Mouse (Mus musculus) G1E (cell line): ENCODE data around the gene Mapk1. TPM values are rescaled to one million over a fixed set of nuclear protein-coding genes. Genes with fewer than 3 reads are reported as not detected.

ENCODE experiments used
- ATAC-seq: 2 replicates; pipeline ENCODE4 v1.8.0; 2016; ENCODE audit warnings: mild to moderate bottlenecking; ENCODE audit not compliant: insufficient number of reproducible peaks, poor library complexity, low FRiP score, severe bottlenecking; ENCODE audit errors: extremely low read depth
- DNase-seq: peaks from one replicate; pipeline ENCODE4 v3.0.0; 2012; ENCODE audit warnings: low spot score
- H3K27me3 ChIP-seq: 2 replicates; pipeline ENCODE4 v1.6.1; 2012; ENCODE audit warnings: mild to moderate bottlenecking, low read length, inconsistent platforms; ENCODE audit not compliant: insufficient read depth
- H3K36me3 ChIP-seq: replicated peaks from 2 replicates; pipeline ENCODE3; 2012; ENCODE audit warnings: mild to moderate bottlenecking, inconsistent platforms
- H3K4me1 ChIP-seq: 2 replicates; pipeline ENCODE4 v1.6.1; 2012; ENCODE audit warnings: low read depth, low read length, inconsistent platforms, mixed read lengths; ENCODE audit not compliant: insufficient read depth
- H3K4me3 ChIP-seq: 2 replicates; pipeline ENCODE4 v1.5.1; 2012; ENCODE audit warnings: low read depth, mild to moderate bottlenecking, inconsistent platforms, low read length, moderate library complexity, mixed read lengths
- H3K9me3 ChIP-seq: replicated peaks from 2 replicates; pipeline ENCODE4 v1.6.1; 2012; ENCODE audit warnings: inconsistent platforms
- CTCF ChIP-seq: IDR thresholded peaks from 2 replicates; pipeline ENCODE4 v1.5.1; 2012; ENCODE audit warnings: low read depth, low read length, inconsistent platforms, mixed read lengths
- GATA1 ChIP-seq: IDR thresholded peaks from 2 replicates; pipeline ENCODE4 v1.6.1; 2012; ENCODE audit warnings: borderline replicate concordance, low read length, inconsistent platforms, mixed read lengths
- GATA2 ChIP-seq: IDR thresholded peaks from 2 replicates; pipeline ENCODE4 v1.6.1; 2012; ENCODE audit warnings: low read depth, low read length, inconsistent platforms, borderline replicate concordance
- POLR2AphosphoS5 ChIP-seq: IDR thresholded peaks from 2 replicates; pipeline ENCODE4 v1.6.1; 2012; ENCODE audit warnings: low read depth, low read length, inconsistent platforms; ENCODE audit not compliant: insufficient replicate concordance
- TAL1 ChIP-seq: conservative IDR thresholded peaks from 2 replicates; pipeline ENCODE4 v1.6.1; 2012; ENCODE audit warnings: low read depth, low read length, inconsistent platforms, mixed read lengths
- polyA plus RNA-seq: library from polyadenylated mRNA; stranded (reverse); fragments of >175 nt; gene quantifications from 2 replicates; pipeline ENCODE4 v1.2.3, GENCODE M21; 2012
- total RNA-seq, 2 experiments: library from RNA; stranded (forward) in 1 of 2; stranded (reverse) in 1 of 2; fragments of 200-1000 nt in 1 of 2; fragments of >200 nt in 1 of 2; fragmentation: Nextera tagmentation in 1 of 2; gene quantifications; 2 replicates each; pipeline ENCODE4 v1.2.3; 2014 to 2017

Gene Mapk1
- total and polyA plus RNA-seq, 3 experiments, result 54.2 to 248 (median 173) TPM

DNA sequence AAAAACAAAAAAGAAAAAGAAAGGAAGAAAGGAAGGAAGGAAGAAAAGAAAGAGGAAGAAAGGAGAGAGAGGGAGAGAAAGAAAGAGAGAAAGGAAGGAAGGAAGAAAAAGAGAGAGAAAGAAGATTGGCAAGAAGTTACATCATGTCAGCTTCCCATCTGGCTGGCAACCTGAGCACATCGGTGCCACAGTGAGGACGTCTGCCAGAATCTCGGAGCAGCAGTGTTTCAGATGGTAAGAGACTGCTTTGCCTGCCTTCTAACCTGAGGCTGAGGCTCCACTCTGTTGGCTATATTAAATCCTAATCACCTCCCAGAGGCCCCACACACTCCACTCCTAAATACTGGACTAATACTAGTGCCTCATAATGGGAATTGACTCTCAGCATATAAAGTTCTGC is 70.7 kb downstream of the Mapk1 start:
- DNase-seq (no peak), ATAC-seq (no peak)
- H3K36me3 ChIP-seq, result peaks cover 49% of the 10 kb centered on the region
- H3K4me1 ChIP-seq, result no peaks in the 10 kb centered on the region
- H3K9me3 ChIP-seq, result no peaks in the 10 kb centered on the region
- H3K4me3 ChIP-seq, result no peak overlapping the region
- H3K27me3 ChIP-seq, result no peaks in the 10 kb centered on the region
- TF ChIP-seq GATA1, result no peak
- no peak for TF ChIP-seq GATA2
- TF ChIP-seq POLR2AphosphoS5, result no peak
- TF ChIP-seq CTCF, result no peak
- TF ChIP-seq TAL1, result no peak

DNA sequence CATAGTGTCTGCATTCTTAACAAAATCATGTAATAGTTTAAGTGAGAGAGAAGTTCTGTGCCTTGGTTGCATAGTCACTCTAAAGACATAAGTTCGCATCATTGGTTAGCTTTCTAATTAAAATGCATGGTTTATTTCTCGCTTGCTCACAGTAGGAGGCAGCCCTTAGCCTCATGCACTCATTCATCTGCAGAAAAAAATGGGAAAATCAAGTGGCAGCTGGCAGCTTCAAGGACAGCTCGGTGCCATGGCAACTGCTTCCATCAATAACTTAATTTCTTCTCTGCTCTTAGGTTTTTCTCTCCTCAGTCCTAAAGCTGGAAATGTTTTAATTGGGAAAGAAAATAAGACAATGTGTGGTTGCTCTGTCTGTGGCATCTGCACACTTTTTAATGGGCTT is 72.4 kb downstream of the Mapk1 start:
- TF ChIP-seq TAL1 (no peak), GATA1 (no peak), POLR2AphosphoS5 (no peak), CTCF (no peak), GATA2 (no peak)
- Histone ChIP-seq H3K4me3 (no peak overlapping the region), H3K4me1 (no peaks in the 10 kb centered on the region), H3K36me3 (peaks cover 34% of the 10 kb centered on the region), H3K27me3 (peaks cover 6% of the 10 kb centered on the region; the same call in 1 of the 2 replicates), H3K9me3 (no peaks in the 10 kb centered on the region)
- ATAC-seq (no peak), DNase-seq (no peak)

DNA sequence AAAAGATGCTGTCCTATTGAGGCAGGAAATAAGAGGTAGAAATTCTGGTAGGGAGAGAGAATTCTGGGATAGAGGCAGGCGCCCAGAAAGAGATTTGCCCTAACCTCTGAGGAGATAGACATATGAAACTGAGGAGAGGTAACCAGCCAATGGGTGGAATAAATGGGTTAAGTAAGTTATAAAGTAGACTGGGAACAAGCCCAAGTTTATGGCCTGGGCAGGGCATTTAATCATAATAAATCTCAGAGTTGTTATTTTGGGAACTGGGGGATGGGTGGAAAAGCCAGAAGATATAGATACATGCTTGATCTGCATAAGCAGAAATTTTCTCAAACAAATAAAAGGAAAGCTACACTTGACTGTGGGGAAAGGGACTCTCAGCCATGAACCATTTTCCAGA is 79.2 kb downstream of the Mapk1 start:
- no peak for TF ChIP-seq TAL1
- no peak for TF ChIP-seq POLR2AphosphoS5
- no peak for TF ChIP-seq CTCF
- no peak for TF ChIP-seq GATA2
- TF ChIP-seq GATA1, result no peak
- ATAC-seq (no peak), DNase-seq (no peak)
- Histone ChIP-seq H3K4me3 (no peak overlapping the region), H3K4me1 (no peaks in the 10 kb centered on the region), H3K9me3 (no peaks in the 10 kb centered on the region), H3K27me3 (peaks cover 26% of the 10 kb centered on the region), H3K36me3 (no peaks in the 10 kb centered on the region)

DNA sequence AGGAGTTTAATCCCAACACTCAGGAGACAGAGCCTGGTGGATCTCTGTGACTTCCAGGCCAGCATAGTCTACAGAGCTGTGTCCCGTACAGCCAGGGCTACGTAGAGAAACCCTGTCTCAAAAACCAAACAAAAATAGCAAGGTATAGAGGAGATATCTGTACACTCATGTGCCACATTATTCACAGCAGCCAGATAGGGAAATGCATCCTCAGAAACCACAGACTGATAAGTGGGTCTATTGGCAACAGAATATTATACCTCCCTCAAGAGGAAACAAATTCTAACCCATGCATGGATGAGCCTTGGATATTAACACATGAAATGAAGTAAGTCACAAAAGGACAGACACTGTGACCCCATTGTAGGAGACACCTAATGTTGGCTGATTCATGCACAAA is 84.4 kb downstream of the Mapk1 start:
- H3K4me1 ChIP-seq, result peaks cover 14% of the 10 kb centered on the region
- DNase-seq, result no peak
- no peak for ATAC-seq

DNA sequence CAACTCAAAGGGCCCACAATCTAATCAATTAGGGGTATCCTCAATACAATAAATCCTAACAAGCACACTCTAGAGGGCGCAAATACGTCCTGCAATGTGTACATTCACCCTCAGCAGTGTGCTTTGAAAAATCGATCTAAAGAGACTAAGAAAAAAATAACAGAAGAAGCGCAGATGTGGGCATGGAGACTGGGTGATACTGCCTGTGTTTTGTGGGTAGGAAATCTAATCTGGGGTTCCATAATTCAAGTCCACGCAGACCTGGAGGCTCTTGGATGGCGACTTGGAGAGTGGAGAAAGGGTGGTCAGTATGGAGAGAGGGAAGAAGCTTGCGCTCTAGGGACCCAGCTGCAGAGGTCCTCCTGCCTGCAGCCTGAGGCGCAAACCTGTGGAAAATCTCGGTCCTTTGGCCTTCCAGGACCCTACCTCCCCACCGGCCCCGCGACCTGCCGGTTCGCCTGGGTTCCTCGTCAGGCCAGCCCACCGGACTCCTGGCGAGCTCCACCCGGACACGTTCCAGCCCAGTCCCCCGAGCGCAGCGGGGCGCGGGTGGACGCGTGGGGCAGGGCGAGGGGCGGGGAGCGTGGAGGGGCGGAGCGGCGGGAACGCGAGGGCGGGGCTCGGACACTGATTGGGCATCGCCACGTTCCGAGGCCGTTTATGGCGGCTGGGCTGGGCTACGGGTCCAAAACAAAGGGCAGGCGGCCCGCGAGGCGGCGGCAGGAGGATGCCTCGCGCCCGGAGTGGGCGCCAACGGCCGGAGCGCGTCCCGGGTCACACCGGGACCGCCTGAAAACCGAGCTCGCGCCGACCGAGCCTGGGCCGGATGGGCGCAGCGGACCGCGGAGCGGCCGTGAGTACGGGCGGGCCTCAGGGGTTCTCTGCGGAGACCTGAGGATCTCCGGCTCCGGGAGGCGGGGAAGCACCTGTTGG is 86.6 kb downstream of the Mapk1 start, which contains the start of gene Ypel1:
TSS of gene Ypel1 (plus strand) at position 186 of the 933 bp plus-strand sequence.
- peaks cover 16% of the 10 kb centered on the region for H3K4me1 ChIP-seq
- peak within 1 kb of the TSS; percentile 76 for H3K4me3 ChIP-seq
- DNase-seq (peak; percentile 70), ATAC-seq (peak; percentile 28; the same call in 1 of the 2 replicates)
- TF ChIP-seq POLR2AphosphoS5 (no peak), CTCF (no peak), TAL1 (no peak), GATA1 (no peak), GATA2 (no peak)
- H3K9me3 ChIP-seq, result no peaks in the 10 kb centered on the region
- H3K36me3 ChIP-seq, result no peaks in the 10 kb centered on the region
- peaks cover 40% of the 10 kb centered on the region for H3K27me3 ChIP-seq

More for the DNA sequence above, 84.4 kb downstream of the Mapk1 start:
- Histone ChIP-seq H3K27me3 (peaks cover 33% of the 10 kb centered on the region), H3K9me3 (no peaks in the 10 kb centered on the region), H3K36me3 (no peaks in the 10 kb centered on the region), H3K4me3 (no peak overlapping the region)
- TF ChIP-seq POLR2AphosphoS5, result no peak
- TF ChIP-seq CTCF, result no peak
- no peak for TF ChIP-seq GATA1
- no peak for TF ChIP-seq TAL1
- no peak for TF ChIP-seq GATA2

DNA sequence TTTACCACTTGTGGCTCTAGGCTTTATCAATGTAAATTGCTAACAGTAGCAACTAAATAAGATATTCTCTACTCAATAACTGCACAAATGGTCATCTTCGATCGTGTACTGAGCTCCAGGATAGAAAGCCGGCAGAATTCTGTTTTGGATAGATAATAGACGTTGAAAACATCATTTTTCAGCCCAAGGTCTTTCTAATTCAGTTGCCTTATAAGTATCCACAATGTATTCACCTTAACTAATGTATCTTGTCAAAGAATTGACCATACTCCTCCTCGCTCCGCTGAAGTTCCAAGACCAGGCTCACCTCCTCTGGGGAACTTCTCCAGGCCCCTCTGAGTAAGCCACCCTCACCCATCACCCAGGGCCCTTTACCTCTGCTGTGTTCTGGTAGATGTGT is 87.5 kb downstream of the Mapk1 start:
- Histone ChIP-seq H3K4me1 (peaks cover 16% of the 10 kb centered on the region), H3K9me3 (0 out of 2 replicates have a peak, but pooled peaks cover 4% of the 10 kb centered on the region), H3K27me3 (peaks cover 35% of the 10 kb centered on the region), H3K36me3 (no peaks in the 10 kb centered on the region), H3K4me3 (no peak overlapping the region; the same call in 1 of the 2 replicates)
- TF ChIP-seq POLR2AphosphoS5 (no peak), TAL1 (no peak), GATA2 (no peak), GATA1 (no peak), CTCF (no peak)
- ATAC-seq, result no peak
- DNase-seq, result no peak
